Mouse (Mus musculus) kidney, adult 2 months (tissue): ENCODE data around the gene Cacna1g.

Experiments
- CTCF ChIP-seq: fragments of 200-500 bp; conservative IDR thresholded peaks from 2 replicates; pipeline ENCODE4 v1.5.1; 2011; ENCODE audit warnings: low read depth, mild to moderate bottlenecking, control low read depth, low read length, moderate library complexity, mixed read lengths; ENCODE audit not compliant: insufficient read depth, insufficient read length
- POLR2A ChIP-seq: fragments of 200-500 bp; IDR thresholded peaks from one replicate; pipeline ENCODE4 v1.6.1; 2011; ENCODE audit warnings: low read depth, low read length, control low read depth

DNA sequence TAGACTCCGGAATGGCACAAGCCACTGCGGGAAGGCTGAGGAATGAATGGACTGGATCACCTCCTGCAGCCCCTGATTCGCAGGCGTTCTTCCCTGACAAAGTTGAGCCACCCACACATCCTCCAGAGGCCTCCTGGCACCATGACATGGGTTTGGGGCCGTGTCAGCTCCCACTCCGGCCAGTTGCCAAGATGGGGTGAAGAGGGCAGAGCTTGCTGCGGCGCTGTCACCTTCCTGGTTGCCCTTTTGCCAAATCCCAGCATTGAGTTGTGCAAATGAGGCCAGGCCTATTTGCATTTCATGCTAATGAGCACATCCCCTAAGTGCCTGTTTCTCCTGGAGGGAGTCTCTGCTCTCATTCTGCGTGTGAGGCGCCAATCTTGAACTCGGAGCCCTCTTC is 1.7 kb upstream of the Cacna1g start:
- TF ChIP-seq CTCF (no peak), POLR2A (no peak)
